Comparison of ENCODE assay signal across 8 mouse cellular contexts in the genomic region with DNA sequence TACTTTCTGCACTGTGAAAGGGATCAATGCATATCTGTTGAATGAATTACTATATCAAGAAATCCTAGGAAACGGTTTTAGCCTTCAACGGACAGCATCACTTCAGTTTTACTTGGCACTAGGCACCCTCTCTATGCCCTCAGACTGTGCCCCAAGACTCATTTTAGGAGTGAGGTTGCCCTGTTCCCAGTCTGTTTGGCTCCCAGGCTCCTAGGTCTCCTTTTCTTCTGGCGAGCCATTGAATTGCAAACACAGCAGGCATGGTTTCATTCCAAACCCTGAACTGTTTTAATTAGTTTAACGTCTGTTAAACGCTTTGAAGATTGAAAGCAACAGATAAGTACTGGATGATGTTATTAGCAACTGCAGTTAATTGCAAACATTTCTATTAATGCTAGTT. TPM values are rescaled to one million over a fixed set of nuclear protein-coding genes. Genes with fewer than 3 reads are reported as not detected.
DNase-seq lines count a peak whose midpoint lies in the region; ATAC-seq and TF ChIP-seq lines count a peak whose summit lies in the region.

No protein-coding gene starts in this region.

- peak overlapping the region; percentile 77 for H3K27ac ChIP-seq in gastrocnemius, adult 2 months
- H3K27ac ChIP-seq in MEL (ENCODE audit: control insufficient read depth, low read depth, low read length): no peak overlapping the region
- H3K27ac ChIP-seq in heart, postnatal 0 days (ENCODE audit: low read depth): no peak overlapping the region

- H3K4me1 ChIP-seq in MEL (ENCODE audit: control insufficient read depth in 1 of 2, insufficient read depth in 2 of 2, low read length in 2 of 2): peaks cover 0 to 3% of the 10 kb centered on the region in 2 experiments; a peak in 1 of 4 replicates
- H3K4me1 ChIP-seq in heart, postnatal 0 days (ENCODE audit: control insufficient read depth, insufficient read depth): no peaks in the 10 kb centered on the region

- intact Hi-C loops in gastrocnemius, adult 2 months (cut with DNase I): loop anchor here (5.0 to 10.0 kb wide), 2 partner anchors 123 to 510 kb away; no protein-coding TSS in a partner anchor
- intact Hi-C loops in left cerebral cortex, postnatal 10 days (cut with DNase I): loop anchor here (10.0 kb wide), 1 partner anchor 150 kb away; the partner anchor contains the start of gene Tmem28
- intact Hi-C loops in left cerebral cortex, postnatal 14 days (cut with DNase I): loop anchor here (5.0 kb wide), 1 partner anchor 153 kb away; the partner anchor contains the start of gene Tmem28

- no peaks in the 10 kb centered on the region for H3K9me3 ChIP-seq in MEL (replicated peaks; ENCODE audit: insufficient read depth, low read length)
- no peaks in the 10 kb centered on the region for H3K9me3 ChIP-seq in heart, postnatal 0 days (replicated peaks; ENCODE audit: control insufficient read depth, low read length)

- peak overlapping the region; percentile 54 for H3K9ac ChIP-seq in MEL (ENCODE audit: control insufficient read depth, low read depth, low read length, poor library complexity, severe bottlenecking)
- H3K9ac ChIP-seq in heart, postnatal 0 days (replicated peaks; ENCODE audit: low read depth, low read length): no peak overlapping the region

- TF ChIP-seq POLR2A in MEL (IDR thresholded peaks at IDR 0.05; ENCODE audit: control insufficient read depth in 1 of 2, insufficient read depth in 1 of 2, low read depth in 1 of 2, low read length in 2 of 2, poor library complexity in 1 of 2): no peak

- peak overlapping the region; percentile 76 for H3K4me2 ChIP-seq in heart, postnatal 0 days (ENCODE audit: low read depth, low read length)

- no peak for TF ChIP-seq EP300 in MEL (IDR thresholded peaks at IDR 0.05; ENCODE audit: low read depth in 1 of 2, low read length in 2 of 2)
- TF ChIP-seq EP300 in heart, postnatal 0 days (IDR thresholded peaks at IDR 0.05; ENCODE audit: low read depth): no peak

- H3K4me3 ChIP-seq in gastrocnemius, adult 2 months: peak overlapping the region; percentile 76
- H3K4me3 ChIP-seq in MEL (ENCODE audit: control insufficient read depth in 1 of 2, insufficient read depth in 1 of 2, low read depth in 2 of 2, low read length in 2 of 2): peak overlapping the region; percentile 40 to 73
- H3K4me3 ChIP-seq in heart, postnatal 0 days (ENCODE audit: low read depth, low read length): peak overlapping the region; percentile 55

- H3K79me2 ChIP-seq in MEL (ENCODE audit: control insufficient read depth, insufficient read depth, low read length, poor library complexity): no peaks in the 10 kb centered on the region; the same call in 1 of the 2 replicates

- H3K36me3 ChIP-seq in MEL (ENCODE audit: control insufficient read depth in 1 of 2, insufficient read depth in 2 of 2, low read length in 2 of 2): no peaks in the 10 kb centered on the region; a peak in 1 of 4 replicates
- no peaks in the 10 kb centered on the region for H3K36me3 ChIP-seq in heart, postnatal 0 days (replicated peaks; ENCODE audit: control insufficient read depth, insufficient read depth, low read length)

- WGBS in heart, postnatal 0 days: 24% methylated on average over 5 of the region's 5 CpGs

- no peaks in the 10 kb centered on the region for H3K27me3 ChIP-seq in MEL (ENCODE audit: control insufficient read depth in 1 of 2, insufficient read depth in 2 of 2, low read length in 2 of 2)
- no peaks in the 10 kb centered on the region for H3K27me3 ChIP-seq in heart, postnatal 0 days (ENCODE audit: control insufficient read depth, insufficient read depth, low read length)

- DNase-seq in gastrocnemius, adult 2 months: no peak
- DNase-seq in gastrocnemius, postnatal 25 days: no peak
- DNase-seq in MEL (ENCODE audit: low read depth, low spot score): no peak
- no peak for DNase-seq in heart, postnatal 0 days (ENCODE audit: low spot score)
- no peak for DNase-seq in thymus, adult 18-20 months
- no peak for DNase-seq in left cerebral cortex, postnatal 10 days (ENCODE audit: extremely low spot score in 1 of 2, low spot score in 2 of 2)
- no peak for DNase-seq in left cerebral cortex, postnatal 14 days (ENCODE audit: low spot score in 2 of 2)

- no peak for ATAC-seq in heart, postnatal 0 days (ENCODE audit: insufficient read depth, low read depth)
- peak; percentile 8; the same call in 1 of the 2 replicates for ATAC-seq in megakaryocyte-erythroid progenitor cell, adult 5-6 weeks (replicated peaks; ENCODE audit: low FRiP score, low TSS enrichment, poor library complexity, severe bottlenecking)

- no peak for TF ChIP-seq CTCF in gastrocnemius, adult 2 months (IDR thresholded peaks at IDR 0.05)
- TF ChIP-seq CTCF in MEL (IDR thresholded peaks at IDR 0.05 in 2 of 3, conservative IDR thresholded peaks at IDR 0.05 in 1 of 3; ENCODE audit: control insufficient read depth in 1 of 3, insufficient read depth in 1 of 3, low read depth in 2 of 3, low read length in 3 of 3, poor library complexity in 1 of 3, severe bottlenecking in 1 of 3): no peak
- no peak for TF ChIP-seq CTCF in heart, postnatal 0 days (IDR thresholded peaks at IDR 0.05; ENCODE audit: low read depth)

- no peak for TF ChIP-seq RAD21 in MEL (IDR thresholded peaks at IDR 0.05; ENCODE audit: low read depth, low read length)

TF ChIP-seq in MEL, 35 proteins besides CTCF, POLR2A, EP300 and RAD21:
- TF ChIP-seq SIN3A (IDR thresholded peaks at IDR 0.05; ENCODE audit: low read length) (no peak), GABPA (IDR thresholded peaks at IDR 0.05; ENCODE audit: low read depth, low read length) (no peak), TCF12 (IDR thresholded peaks at IDR 0.05; ENCODE audit: low read depth, low read length) (no peak), ZNF384 (IDR thresholded peaks at IDR 0.05; ENCODE audit: low read depth, low read length) (no peak), CHD1 (IDR thresholded peaks at IDR 0.05; ENCODE audit: low read depth, low read length) (no peak), ZC3H11A (IDR thresholded peaks at IDR 0.05; ENCODE audit: low read depth, low read length) (no peak), ZMIZ1 (IDR thresholded peaks at IDR 0.05; ENCODE audit: low read depth, low read length) (no peak), CHD2 (IDR thresholded peaks at IDR 0.05; ENCODE audit: low read length) (no peak), KAT2A (conservative IDR thresholded peaks at IDR 0.05; ENCODE audit: low read depth, low read length) (no peak), POLR2AphosphoS2 (IDR thresholded peaks at IDR 0.05; ENCODE audit: low read length) (no peak), MYC (IDR thresholded peaks at IDR 0.05; ENCODE audit: low read depth, low read length) (no peak), MAZ (IDR thresholded peaks at IDR 0.05; ENCODE audit: low read depth, low read length) (no peak), TBP (IDR thresholded peaks at IDR 0.05; ENCODE audit: low read depth, low read length) (no peak), MEF2A (IDR thresholded peaks at IDR 0.05; ENCODE audit: extremely low read depth, insufficient replicate concordance, low read depth, low read length, poor library complexity, severe bottlenecking) (no peak), USF2 (IDR thresholded peaks at IDR 0.05; ENCODE audit: borderline replicate concordance in 1 of 2, insufficient read depth in 1 of 2, low read depth in 1 of 2, low read length in 2 of 2) (no peak), GATA1 (IDR thresholded peaks at IDR 0.05; ENCODE audit: low read depth, low read length) (no peak), TAL1 (IDR thresholded peaks at IDR 0.05; ENCODE audit: low read length) (no peak), ETS1 (IDR thresholded peaks at IDR 0.05; ENCODE audit: low read depth, low read length) (no peak), JUND (IDR thresholded peaks at IDR 0.05; ENCODE audit: low read depth, low read length) (no peak)
TF ChIP-seq in MEL: peak in this region for 0.

RNA-seq across cellular contexts. Expression of gene Eda, which starts 0.6 kb away (rescaled TPM):
- 1 to 10 TPM; 2.1 to 2.4 TPM for total RNA-seq in gastrocnemius, adult 2 months (2021)
- 1 to 10 TPM; 2.3 to 3.6 TPM for total RNA-seq in gastrocnemius, postnatal 25 days (2021)
- total RNA-seq in MEL (2012; rRNA removed): 1.7 and 2.0 TPM in 2 replicates
- polyA plus RNA-seq in MEL (2012; ENCODE audit: insufficient read depth in 1 of 2, insufficient read length in 2 of 2, low read depth in 1 of 2, low replicate concordance in 2 of 2, missing spikeins in 1 of 2): 1 to 10 TPM in 1 of 2 experiments, not detected in 1; 3.6 TPM
- total RNA-seq in heart, postnatal 0 days (2014; rRNA removed; ENCODE audit: low replicate concordance): 4.2 and 10.2 TPM in 2 replicates
- polyA plus RNA-seq in heart, postnatal 0 days (2015; fragmentation: Nextera tagmentation; extraction: Ambion mirVana): 1.6 and 1.9 TPM in 2 replicates
- 1.6 and 2.2 TPM in 2 replicates for total RNA-seq in megakaryocyte-erythroid progenitor cell, adult 5-6 weeks (2014; fragmentation: Nextera tagmentation)
- total RNA-seq in megakaryocyte-erythroid progenitor cell, adult 5-6 weeks (2017): 2.3 and 2.7 TPM in 2 replicates
- 1 to 10 TPM; 7.8 to 8.5 TPM for total RNA-seq in left cerebral cortex, postnatal 10 days (2021)
- total RNA-seq in left cerebral cortex, postnatal 14 days (2021): 1 to 10 TPM; 5.1 to 7.0 TPM
